Mouse (Mus musculus) left cerebral cortex, postnatal 14 days (tissue): ENCODE results near the gene Scp2. TPM values are rescaled to one million over a fixed set of nuclear protein-coding genes. Genes with fewer than 3 reads are reported as not detected.

ENCODE experiments used
- DNase-seq, 2 experiments: peaks; one replicate each; pipeline ENCODE4 v3.0.0; 2021 to 2022; ENCODE audit warnings: low spot score in 2 of 2, mixed read lengths in 1 of 2
- intact Hi-C: fragments of 180-260 bp; cut with DNase I; formaldehyde crosslinking; loops from one replicate; pipeline ENCODE4 v1.15.1; 2025
- total RNA-seq, 2 experiments: library from RNA; stranded (reverse); gene quantifications; 2 replicates each; pipeline ENCODE4 v1.2.3; 2021

Scp2 gene
- total RNA-seq, 2 experiments from 2014 or later, result 92.6 to 93.0 TPM

GRCm38 (mm10) chr4:108031502-108032351, 113.1 kb downstream of the Scp2 start:
- intact Hi-C loops, result no loop called here
- DNase-seq, result peak; percentile 39 to 58

GRCm38 (mm10) chr4:108030888-108031501, 113.8 kb downstream of the Scp2 start:
- no peak for DNase-seq
- intact Hi-C loops, result no loop called here

- intact Hi-C loops, result no loop called here
Observed at GRCm38 (mm10) chr4:108026193-108026592, 118.6 kb downstream of the Scp2 start.

GRCm38 (mm10) chr4:108025269-108025668, 119.5 kb downstream of the Scp2 start:
- DNase-seq, result no peak
- intact Hi-C loops, result no loop called here

More at GRCm38 (mm10) chr4:108026193-108026592, 118.6 kb downstream of the Scp2 start:
- no peak for DNase-seq

GRCm38 (mm10) chr4:108024641-108025040, 120.2 kb downstream of the Scp2 start:
- no peak for DNase-seq
- intact Hi-C loops, result no loop called here

- no peak for DNase-seq
- intact Hi-C loops, result no loop called here
Observed at GRCm38 (mm10) chr4:108023186-108023585, 121.6 kb downstream of the Scp2 start.

- intact Hi-C loops, result no loop called here
Observed at GRCm38 (mm10) chr4:108020178-108020577, 124.6 kb downstream of the Scp2 start.

GRCm38 (mm10) chr4:108018961-108019921, 125.6 kb downstream of the Scp2 start:
- intact Hi-C loops, result no loop called here
- DNase-seq, result peak in 1 of 2 experiments; percentile 53

More at GRCm38 (mm10) chr4:108020178-108020577, 124.6 kb downstream of the Scp2 start:
- no peak for DNase-seq

GRCm38 (mm10) chr4:108018241-108018923, 126.4 kb downstream of the Scp2 start:
- no peak for DNase-seq
- intact Hi-C loops, result no loop called here

GRCm38 (mm10) chr4:108017839-108018238, 127.0 kb downstream of the Scp2 start:
- no peak for DNase-seq
- intact Hi-C loops, result no loop called here

- intact Hi-C loops, result no loop called here
- DNase-seq, result no peak
Observed at GRCm38 (mm10) chr4:108016321-108016720, 128.5 kb downstream of the Scp2 start.

- intact Hi-C loops, result no loop called here
- DNase-seq, result no peak
Observed at GRCm38 (mm10) chr4:108015067-108015765, 129.6 kb downstream of the Scp2 start.

- intact Hi-C loops, result no loop called here
- DNase-seq, result no peak
Observed at GRCm38 (mm10) chr4:108014466-108014865, 130.3 kb downstream of the Scp2 start.

- no peak for DNase-seq
- intact Hi-C loops, result no loop called here
Observed at GRCm38 (mm10) chr4:108008541-108008940, 136.3 kb downstream of the Scp2 start.

- intact Hi-C loops, result no loop called here
- DNase-seq, result no peak
Observed at GRCm38 (mm10) chr4:108007532-108008103, 137.2 kb downstream of the Scp2 start.

GRCm38 (mm10) chr4:108005328-108005727, 139.5 kb downstream of the Scp2 start:
- no peak for DNase-seq
- intact Hi-C loops, result no loop called here

- no peak for DNase-seq
- intact Hi-C loops, result no loop called here
Observed at GRCm38 (mm10) chr4:107999380-107999779, 145.4 kb downstream of the Scp2 start.

GRCm38 (mm10) chr4:107998641-107999332, 146.0 kb downstream of the Scp2 start:
- no peak for DNase-seq
- intact Hi-C loops, result no loop called here
